Mouse (Mus musculus): ENCODE data around the gene Apoa4. TPM values are rescaled to one million over a fixed set of nuclear protein-coding genes. Genes with fewer than 3 reads are reported as not detected.

The Apoa4 gene
- total RNA-seq, 4 experiments from 2014 or later, result not detected

DNA sequence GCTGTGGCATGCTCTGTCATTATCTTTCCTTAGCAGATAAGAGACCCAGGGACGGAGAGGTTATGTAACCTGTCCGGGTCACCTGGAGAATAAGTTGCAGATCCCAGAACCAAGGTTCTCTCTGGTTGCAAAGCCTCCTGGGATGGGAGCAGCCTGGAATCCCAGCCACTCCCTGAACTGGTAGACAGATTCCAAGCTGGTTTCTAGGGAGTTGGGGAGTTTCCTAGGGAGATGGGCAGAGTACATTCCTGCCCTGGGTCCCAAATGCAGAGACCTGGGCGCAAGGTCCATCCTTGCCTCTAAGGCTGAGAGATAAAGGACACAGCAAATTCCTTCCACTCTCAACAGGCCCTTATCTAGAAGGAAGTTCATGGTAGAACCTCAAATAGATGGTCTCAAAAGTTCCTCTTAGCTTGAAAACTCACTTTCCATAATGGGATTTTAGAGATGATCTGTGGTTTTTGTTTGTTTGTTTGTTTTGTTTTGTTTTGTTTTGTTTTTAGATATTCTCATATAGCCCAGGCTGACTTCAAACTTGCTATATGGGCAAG, 13.4 kb upstream of the Apoa4 start:
- no peak for DNase-seq (ENCODE audit: low spot score in 2 of 2)

DNA sequence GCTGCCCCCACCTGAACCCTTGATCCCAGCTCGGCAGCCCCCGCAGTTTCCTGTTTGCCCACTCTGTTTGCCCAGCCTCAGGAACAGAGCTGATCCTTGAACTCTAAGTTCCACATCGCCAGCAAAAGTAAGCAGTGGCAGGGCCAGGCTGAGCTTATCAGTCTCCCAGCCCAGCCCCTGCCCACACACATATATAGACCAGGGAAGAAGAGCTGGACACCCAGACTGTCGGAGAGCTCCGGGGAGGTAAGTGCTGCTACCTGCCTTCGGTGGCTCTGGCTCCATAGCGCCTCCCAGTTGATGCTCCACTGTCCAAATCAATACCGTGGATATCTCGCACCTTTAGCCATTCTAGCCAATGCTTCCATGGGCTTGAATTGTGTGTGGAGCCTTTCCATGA, 12.0 kb upstream of the Apoa4 start, which contains the start of gene Apoa1:
Gene Apoa1 (plus strand): TSS at position 90 of the 400 bp plus-strand sequence.
- no peak for DNase-seq (ENCODE audit: low spot score in 2 of 2)

DNA sequence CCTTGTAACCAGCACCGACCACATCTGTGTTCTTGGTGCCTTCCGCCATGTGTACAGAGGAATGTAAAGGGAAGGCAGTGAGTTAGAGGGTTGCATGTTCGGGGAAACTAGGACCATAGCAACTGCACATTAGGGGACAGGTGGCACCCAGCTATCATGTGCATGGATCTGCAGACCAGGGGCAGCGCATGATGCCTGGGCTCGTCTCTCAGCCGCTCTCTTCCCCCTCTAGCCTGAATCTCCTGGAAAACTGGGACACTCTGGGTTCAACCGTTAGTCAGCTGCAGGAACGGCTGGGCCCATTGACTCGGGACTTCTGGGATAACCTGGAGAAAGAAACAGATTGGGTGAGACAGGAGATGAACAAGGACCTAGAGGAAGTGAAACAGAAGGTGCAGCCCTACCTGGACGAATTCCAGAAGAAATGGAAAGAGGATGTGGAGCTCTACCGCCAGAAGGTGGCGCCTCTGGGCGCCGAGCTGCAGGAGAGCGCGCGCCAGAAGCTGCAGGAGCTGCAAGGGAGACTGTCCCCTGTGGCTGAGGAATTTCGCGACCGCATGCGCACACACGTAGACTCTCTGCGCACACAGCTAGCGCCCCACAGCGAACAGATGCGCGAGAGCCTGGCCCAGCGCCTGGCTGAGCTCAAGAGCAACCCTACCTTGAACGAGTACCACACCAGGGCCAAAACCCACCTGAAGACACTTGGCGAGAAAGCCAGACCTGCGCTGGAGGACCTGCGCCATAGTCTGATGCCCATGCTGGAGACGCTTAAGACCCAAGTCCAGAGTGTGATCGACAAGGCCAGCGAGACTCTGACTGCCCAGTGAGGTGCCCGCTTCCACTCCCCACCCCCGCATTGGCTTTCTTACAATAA, 10.7 kb upstream of the Apoa4 start:
- DNase-seq (ENCODE audit: low spot score in 2 of 2), result peak; percentile 75 to 90

DNA sequence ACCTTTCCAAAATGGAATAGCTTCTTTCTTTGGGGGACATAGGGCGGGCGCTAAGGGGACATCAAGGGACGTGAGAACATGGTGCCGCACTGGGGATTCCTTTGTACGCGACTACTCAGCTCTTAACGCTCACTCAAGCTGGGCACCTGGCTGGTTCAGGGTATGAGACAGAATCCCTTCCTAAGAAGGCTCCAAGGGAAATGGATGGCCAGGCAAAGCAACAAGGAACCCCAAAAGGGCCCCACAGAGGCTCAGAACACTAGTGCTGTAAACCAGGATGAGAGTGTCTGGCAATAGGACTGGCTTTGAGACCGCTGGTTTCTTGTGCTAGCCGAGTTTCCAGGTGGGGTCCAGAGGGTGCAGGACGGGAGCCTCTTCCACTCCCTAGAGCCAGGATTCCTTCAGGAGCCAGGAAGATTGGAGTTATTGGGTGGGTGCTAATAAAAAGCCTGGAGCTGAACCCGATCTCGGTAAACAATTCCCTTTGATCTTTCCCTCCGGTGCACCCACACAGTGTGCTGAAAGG, 10.0 kb upstream of the Apoa4 start:
- no peak for DNase-seq (ENCODE audit: low spot score in 2 of 2)

DNA sequence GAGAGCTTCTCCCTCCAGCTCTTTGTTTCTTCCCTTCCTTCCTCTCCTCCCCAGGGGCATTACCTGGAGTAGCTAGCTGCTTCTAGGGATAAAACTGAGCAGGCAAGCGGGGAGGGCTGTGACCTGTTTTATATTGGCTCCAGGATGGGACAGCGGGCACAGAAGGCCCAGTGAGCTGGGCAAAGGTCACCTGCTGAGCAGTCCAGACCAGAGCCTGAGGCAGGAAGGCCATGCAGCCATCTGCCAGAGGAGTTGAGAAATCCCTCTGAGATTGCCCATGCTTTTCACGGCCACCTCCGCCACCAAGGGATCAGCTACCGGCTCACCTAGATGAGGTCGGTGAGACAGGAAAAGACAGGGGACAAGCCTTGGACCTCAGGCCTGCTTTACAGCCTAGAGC, 5.3 kb upstream of the Apoa4 start:
- no peak for DNase-seq (ENCODE audit: low spot score in 2 of 2)

DNA sequence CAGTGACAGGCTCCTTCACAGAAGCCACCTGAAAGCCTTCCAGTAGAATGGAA, 5.1 kb upstream of the Apoa4 start, which contains the start of gene Apoc3:
Gene Apoc3 (minus strand): TSS at position 41 of the 53 bp plus-strand sequence.
- no peak for DNase-seq (ENCODE audit: low spot score in 2 of 2)

DNA sequence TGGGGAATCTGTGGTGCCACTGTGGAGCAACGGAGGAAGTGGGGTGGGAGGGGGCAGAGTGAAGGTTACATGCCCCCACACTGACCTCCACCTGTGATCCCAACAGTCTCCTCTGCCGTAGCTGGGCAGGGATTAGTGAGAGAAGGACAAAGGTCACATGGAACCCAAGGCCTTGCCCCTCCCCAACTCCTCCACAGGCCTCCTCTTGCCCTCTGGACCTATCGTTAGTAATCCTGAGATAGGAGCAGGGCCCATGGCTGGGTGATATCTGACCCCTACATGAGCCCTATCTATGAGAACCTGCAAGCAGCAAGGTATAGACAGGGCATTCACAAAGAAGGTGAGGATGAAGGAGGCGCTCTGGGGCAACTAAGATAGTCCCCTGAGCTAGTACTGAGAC, 4.8 kb upstream of the Apoa4 start:
- no peak for DNase-seq (ENCODE audit: low spot score in 2 of 2)

DNA sequence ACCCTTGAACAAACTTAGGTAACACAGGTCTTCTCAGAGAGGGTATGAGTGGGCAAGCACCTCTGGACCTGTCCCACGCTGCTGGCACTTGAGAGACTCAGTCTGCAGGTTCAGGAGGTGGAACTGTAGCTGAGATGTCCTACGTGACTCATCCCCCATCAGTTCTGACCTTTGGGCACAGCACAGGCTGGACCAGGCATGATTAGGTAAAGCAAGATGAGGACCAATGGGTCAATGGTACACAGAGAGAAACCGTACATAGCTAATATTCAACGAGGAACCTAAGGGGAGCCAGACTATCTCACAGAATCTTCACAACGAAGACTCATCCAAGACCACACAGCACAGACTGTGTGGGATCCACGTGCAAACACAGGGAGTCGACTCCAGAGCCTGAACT, 1.6 kb upstream of the Apoa4 start:
- DNase-seq (ENCODE audit: low spot score in 2 of 2), result no peak

DNA sequence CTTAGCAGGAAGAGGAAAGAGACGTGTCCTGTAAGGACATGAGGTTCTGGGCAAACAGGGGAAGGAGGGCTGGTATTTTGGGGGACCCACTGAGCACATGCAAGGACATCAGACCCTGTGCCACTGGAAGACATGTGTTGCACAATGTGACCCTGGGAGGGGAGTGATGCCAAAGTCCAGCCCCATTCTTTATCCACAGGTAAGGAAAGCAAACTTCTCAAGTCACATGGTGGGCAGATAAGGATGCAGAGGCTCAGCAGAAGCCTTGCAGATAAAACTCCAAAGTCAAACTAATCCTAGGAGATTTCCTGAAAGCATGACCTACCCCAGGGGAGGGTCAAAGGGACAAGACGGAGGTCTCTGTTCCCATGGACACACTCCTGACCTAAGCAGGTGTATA, 1.3 kb downstream of the Apoa4 start:
- DNase-seq (ENCODE audit: low spot score in 2 of 2), result no peak

DNA sequence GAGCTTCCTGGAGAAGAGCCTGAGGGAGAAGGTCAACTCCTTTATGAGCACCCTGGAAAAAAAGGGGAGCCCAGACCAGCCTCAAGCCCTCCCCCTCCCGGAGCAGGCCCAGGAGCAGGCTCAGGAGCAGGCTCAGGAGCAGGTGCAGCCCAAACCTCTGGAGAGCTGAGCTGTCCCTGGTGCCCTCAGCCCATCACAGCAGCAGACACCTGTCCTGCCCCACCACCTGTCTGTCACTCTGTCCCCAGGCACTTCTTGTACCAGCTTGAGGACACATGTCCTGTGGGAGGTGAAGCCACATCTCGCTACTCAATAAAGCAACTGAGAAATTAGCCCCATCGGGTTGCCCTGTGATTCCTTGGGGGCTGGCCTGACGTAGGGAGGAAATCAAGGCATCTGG, 2.6 kb downstream of the Apoa4 start:
- DNase-seq (ENCODE audit: low spot score in 2 of 2), result no peak

DNA sequence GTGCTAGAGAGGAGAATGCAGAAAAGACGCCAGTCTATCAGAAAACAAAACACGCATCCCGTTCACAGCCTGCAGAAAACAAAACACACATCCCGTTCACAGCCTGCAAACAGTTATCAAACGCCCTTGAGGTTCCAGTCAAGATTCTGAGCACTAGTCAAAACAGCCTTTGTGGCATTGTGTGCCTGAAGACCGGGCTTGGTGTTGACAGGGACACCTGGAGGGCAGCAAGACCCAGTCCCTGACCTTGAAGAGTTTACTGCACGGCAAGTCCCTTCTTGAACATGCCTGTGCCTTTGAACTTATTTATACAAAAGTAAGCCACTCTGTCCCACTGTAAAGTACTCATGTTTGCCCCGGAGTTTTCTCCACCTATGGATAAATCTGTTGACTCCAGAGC, 3.1 kb downstream of the Apoa4 start:
- DNase-seq (ENCODE audit: low spot score in 2 of 2), result no peak

DNA sequence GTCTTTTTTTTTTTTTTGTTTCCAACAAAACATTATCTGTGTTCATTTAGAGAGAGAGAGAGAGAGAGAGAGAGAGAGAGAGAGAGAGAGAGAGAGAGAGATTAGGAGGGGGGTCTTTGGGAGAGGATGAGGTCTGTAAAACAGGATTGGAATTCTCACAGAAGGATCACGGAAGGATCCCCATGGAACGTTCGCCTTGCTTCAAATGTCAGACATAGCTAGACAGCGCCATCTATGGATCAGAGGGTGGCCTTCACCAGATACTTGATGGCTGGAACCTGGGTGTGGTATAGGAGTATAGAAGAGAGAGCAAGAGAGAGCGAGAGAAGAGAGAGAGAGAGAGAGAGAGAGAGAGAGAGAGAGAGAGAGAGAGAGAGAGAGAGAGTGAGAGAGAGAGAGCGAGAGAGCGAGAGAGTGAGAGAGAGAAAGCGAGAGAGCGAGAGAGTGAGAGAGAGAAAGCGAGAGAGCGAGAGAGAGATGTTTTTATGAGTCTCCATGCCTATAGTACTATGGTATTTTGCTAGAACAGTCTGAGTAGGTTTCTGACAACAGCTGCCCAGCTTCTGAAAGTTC, 6.3 kb downstream of the Apoa4 start:
- no peak for DNase-seq (ENCODE audit: low spot score in 2 of 2)

DNA sequence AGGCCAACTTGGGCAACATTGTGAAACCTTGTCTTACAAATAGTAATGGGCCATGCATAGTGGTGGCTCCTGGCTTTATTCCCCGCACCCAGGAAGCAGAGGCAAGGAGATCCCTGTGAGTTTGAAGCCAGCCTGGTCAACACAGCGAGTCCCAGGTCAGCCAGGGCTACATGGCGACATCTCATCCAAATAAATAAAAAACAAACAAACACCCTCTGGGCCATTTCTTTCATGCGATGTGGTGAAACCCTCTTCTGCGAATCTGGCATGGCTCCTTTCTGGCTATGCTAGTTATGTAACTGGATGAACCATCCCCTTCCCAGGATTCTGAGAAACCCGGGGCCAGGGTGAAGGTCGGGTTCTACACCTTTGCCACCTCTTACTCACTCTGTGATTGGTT, 15.7 kb downstream of the Apoa4 start:
- DNase-seq (ENCODE audit: low spot score in 2 of 2), result no peak

DNA sequence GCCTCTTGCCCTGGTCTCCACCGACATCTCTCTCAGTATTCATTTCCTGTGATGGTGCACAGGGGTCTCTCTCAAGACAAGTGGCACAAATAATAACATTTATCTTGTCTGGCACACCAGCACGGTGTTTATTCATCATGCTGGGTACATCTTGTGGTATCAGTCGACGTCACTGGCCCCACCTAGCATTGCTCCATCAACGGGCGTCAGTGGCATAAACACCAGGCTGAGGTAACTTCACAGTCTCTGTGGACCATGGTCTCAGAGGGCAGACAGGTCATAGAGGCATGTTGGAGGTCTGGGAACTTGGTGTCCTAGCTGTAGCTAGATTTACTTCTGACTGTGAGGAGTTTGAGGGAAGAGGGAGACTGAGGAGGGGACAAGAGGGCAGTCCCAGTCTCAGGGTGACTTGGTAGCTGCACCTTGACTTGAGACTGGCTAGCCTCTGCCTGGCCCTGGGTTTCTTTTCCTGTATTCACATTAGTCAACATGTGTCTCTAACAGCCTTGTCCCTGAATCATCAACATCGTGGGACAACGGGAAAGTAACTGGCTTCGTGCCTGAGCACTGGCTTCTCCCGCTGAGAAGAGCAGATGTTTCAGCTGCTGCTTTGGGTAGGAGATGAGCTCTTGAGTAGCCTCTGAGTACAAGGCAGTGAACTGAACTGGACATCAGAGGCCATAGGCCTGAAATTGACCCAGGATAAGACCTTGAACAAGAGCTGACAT, 16.3 kb downstream of the Apoa4 start:
- DNase-seq (ENCODE audit: low spot score in 2 of 2), result no peak

DNA sequence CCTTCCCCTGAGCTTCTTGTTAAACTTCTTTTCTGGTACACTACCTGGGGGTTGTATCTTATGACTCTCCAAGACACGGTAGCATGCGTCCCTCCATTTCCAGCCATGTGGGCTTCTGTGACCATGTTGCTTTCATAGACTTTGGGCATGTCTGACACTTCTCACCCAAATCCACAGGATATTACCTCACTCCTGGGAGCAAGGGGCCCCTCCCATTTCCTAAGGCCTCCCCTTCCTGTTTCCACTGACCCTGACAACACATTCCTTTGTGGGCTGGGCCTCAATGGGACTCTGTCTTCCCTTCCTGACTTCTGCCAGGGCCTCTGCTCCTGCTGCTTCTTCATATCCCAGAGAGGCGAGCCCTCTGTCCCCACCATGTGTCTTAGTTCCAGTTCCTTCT, 17.1 kb downstream of the Apoa4 start:
- no peak for DNase-seq (ENCODE audit: low spot score in 2 of 2)

DNA sequence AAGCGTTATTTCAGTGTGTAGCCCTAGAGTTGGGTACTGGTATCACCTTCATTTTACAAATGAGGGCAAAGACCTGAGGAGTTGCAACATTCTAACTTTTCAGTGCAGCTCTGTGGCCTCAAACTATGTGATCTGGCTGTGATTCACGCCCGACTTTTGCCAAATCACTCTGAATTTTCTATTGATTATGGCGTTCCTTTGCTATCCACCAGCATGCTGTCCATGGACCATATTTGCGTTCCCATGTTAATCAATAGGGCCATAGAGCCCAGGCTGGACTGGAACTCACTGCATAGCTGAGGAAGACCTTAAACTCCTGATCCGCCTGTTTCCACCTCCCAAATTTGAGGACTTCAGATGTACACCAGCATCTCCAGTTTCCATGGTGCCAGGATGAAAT, 18.6 kb downstream of the Apoa4 start:
- no peak for DNase-seq (ENCODE audit: low spot score in 2 of 2)

DNA sequence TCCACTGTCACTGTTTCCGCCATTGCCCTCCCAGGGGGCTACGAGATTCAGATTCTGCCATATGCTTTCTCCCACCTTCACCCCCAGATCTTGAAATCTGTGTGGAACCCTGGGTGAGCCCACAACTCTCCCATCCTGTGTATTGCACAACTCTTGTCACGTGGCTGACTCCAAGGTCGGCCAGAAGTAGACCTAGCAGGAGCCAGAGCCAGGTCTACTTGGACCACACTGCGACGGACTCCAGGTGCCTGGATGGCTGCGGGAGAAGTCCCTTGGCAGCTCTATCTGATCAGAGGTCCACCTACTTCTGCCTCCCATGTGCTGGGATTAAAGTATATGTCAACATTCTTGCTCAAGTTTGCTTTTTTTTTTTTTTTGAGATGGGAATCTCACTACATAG, 20.6 kb downstream of the Apoa4 start:
- no peak for DNase-seq (ENCODE audit: low spot score in 2 of 2)

DNA sequence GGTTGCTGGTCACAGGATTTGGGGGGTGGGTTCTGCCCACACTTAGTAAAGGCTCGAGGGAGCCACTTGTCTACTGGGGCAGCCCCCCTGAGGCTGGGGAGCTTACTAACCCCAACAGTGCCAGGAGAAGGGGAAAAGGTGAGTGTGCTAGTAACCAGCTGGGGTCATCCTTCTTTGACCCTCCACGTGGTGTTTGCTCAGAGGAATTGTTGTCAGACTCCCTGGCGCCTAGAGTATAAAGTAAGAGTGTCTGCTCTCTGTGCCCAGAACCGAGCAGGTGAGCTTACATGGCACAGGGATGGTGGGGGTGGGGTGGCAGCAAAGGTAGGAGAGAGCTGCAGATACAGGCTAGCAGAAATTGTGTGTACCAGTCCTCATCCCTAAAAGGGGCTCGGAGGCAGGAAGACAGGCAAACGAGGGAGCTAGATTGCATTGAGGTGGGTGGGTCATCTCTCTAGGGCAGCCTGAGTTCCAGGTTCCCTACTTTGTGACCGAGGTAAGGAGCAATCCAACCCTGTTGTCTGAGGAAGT, 27.9 kb downstream of the Apoa4 start, which contains the start of gene Apoa5:
Gene Apoa5 (plus strand): TSS at position 291 of the 531 bp plus-strand sequence.
- DNase-seq (ENCODE audit: low spot score in 2 of 2), result no peak

DNA sequence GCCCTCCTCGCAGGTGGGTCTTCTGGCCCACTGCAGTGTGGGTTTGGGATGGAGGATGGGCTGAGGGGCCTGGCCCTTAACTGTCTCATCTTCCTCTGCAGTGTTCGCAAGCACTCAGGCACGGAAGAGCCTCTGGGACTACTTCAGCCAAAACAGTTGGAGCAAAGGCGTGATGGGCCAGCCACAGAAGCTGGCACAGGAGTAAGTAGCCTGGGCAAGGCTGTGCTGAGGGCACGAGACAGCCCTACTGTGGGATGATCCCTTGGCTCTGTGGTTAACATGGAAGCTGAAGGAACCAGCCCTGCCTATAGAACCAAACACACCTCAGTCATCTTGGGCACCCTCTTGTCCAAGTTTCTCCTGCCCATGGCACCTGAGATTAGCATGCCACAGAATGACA, 28.6 kb downstream of the Apoa4 start:
- no peak for DNase-seq (ENCODE audit: low spot score in 2 of 2)

DNA sequence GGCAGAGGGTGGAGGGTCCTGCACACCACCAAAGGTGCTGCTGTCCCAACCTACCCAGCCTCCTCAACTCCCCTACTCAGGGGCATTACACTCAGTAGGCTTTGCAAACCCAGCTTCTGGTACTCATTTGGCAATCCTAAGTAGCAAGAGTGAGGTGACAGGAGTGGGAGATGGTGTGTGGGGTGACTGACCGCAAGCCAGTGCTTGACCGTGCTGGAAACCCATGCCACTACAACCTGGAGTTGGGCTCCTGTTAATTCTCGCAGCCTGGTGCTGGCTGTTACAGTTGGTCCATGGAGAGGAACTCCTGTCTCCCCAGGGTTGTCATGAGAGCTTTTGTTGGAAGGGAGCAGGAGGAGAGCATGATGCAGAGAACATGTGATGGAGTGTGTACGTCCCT, 30.3 kb downstream of the Apoa4 start:
- no peak for DNase-seq (ENCODE audit: low spot score in 2 of 2)

DNA sequence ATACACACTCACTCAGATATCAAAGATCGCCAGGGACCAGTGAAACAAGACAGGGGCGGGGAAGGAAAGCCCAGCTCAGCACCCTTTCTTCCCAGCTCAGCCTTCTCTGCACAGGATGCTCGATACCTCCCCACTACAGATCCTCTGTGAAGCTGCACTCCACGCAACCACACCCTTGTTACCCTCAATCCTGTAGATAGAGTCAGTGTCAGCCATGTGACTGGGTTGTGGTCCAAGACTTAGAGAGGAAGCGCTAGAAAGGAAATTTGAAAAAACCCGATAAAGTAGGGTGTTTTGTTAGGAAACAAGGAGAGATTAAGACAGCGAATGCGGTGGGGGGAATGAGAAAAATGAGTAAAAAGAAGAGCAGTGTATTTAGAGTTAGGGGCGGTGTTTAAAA, 31.6 kb downstream of the Apoa4 start:
- DNase-seq (ENCODE audit: low spot score in 2 of 2), result no peak
